8 mouse cellular contexts compared by ENCODE assay signal in the genomic region with DNA sequence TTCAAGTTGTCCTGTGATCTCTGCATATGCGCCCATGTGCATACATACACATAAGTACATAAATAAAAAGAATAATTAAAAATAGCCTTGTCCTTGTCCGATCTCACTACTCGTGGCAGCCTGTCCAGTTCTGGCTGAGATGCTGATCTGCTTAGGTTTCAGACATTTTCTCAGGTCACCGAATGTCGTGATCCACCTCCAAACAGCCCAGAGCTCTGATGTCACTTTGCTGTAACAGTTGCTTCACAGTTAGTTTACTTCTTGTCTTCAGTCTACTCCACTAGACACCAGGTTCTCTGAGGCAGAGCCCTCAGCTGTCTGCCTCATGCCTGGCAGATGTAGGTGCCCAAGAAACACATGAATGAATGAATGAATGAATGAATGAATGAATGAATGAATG. TPM values are rescaled to one million over a fixed set of nuclear protein-coding genes. Genes with fewer than 3 reads are reported as not detected.
DNase-seq lines count a peak whose midpoint lies in the region; ATAC-seq and TF ChIP-seq lines count a peak whose summit lies in the region.

No protein-coding gene starts in this region.

- no peaks in the 10 kb centered on the region for H3K9me3 ChIP-seq in embryonic facial prominence, embryonic 13.5 days
- no peaks in the 10 kb centered on the region for H3K9me3 ChIP-seq in limb, embryonic 12.5 days

- no peak for DNase-seq in layer of hippocampus, adult 2 months (ENCODE audit: low spot score in 2 of 2)
- no peak for DNase-seq in layer of hippocampus, postnatal 14 days (ENCODE audit: low spot score in 2 of 2)
- no peak for DNase-seq in adrenal gland, adult 2 months
- no peak for DNase-seq in frontal cortex, postnatal 14 days (ENCODE audit: low spot score in 2 of 2)
- DNase-seq in adrenal gland, postnatal 25 days: no peak

- peak overlapping the region; percentile 49; the same call in 1 of the 2 replicates for H3K9ac ChIP-seq in embryonic facial prominence, embryonic 13.5 days
- no peak overlapping the region; the same call in 1 of the 2 replicates for H3K9ac ChIP-seq in limb, embryonic 12.5 days (replicated peaks)

- no peaks in the 10 kb centered on the region for H3K27me3 ChIP-seq in embryonic facial prominence, embryonic 13.5 days
- peaks cover 6% of the 10 kb centered on the region; the same call in 1 of the 2 replicates for H3K27me3 ChIP-seq in limb, embryonic 12.5 days

- H3K4me1 ChIP-seq in embryonic facial prominence, embryonic 13.5 days: peaks cover 47% of the 10 kb centered on the region
- H3K4me1 ChIP-seq in limb, embryonic 12.5 days (replicated peaks): peaks cover 44% of the 10 kb centered on the region
- peaks cover 17% of the 10 kb centered on the region for H3K4me1 ChIP-seq in olfactory bulb, adult 2 months (ENCODE audit: control insufficient read depth, insufficient read depth, low read length)

- peak overlapping the region; percentile 48 for H3K4me3 ChIP-seq in layer of hippocampus, adult 2 months
- peak overlapping the region; percentile 27 for H3K4me3 ChIP-seq in embryonic facial prominence, embryonic 13.5 days
- peak overlapping the region; percentile 29 for H3K4me3 ChIP-seq in limb, embryonic 12.5 days (replicated peaks)
- H3K4me3 ChIP-seq in olfactory bulb, adult 2 months (ENCODE audit: insufficient read depth, low read depth, low read length): peak overlapping the region; percentile 18

- no peak for TF ChIP-seq POLR2A in olfactory bulb, adult 2 months (IDR thresholded peaks at IDR 0.05; ENCODE audit: insufficient read depth, low read depth, low read length)

- H3K4me2 ChIP-seq in embryonic facial prominence, embryonic 13.5 days: peak overlapping the region; percentile 60
- peak overlapping the region; percentile 54 for H3K4me2 ChIP-seq in limb, embryonic 12.5 days

- no peak for ATAC-seq in embryonic facial prominence, embryonic 13.5 days (ENCODE audit: insufficient number of reproducible peaks, insufficient read depth, low FRiP score, low TSS enrichment, low read depth)
- ATAC-seq in limb, embryonic 12.5 days (ENCODE audit: insufficient number of reproducible peaks, insufficient read depth, low FRiP score, low TSS enrichment, low read depth): 0 out of 2 replicates have a peak, but pooled peaks have one; percentile 3

- H3K36me3 ChIP-seq in embryonic facial prominence, embryonic 13.5 days: no peaks in the 10 kb centered on the region
- H3K36me3 ChIP-seq in limb, embryonic 12.5 days: no peaks in the 10 kb centered on the region

- H3K27ac ChIP-seq in layer of hippocampus, adult 2 months: peak overlapping the region; percentile 61; the same call in 1 of the 2 replicates
- peak overlapping the region; percentile 87 for H3K27ac ChIP-seq in embryonic facial prominence, embryonic 13.5 days
- peak overlapping the region; percentile 80 for H3K27ac ChIP-seq in limb, embryonic 12.5 days
- 0 out of 2 replicates have a peak overlapping the region, but pooled peaks have one; percentile 1 for H3K27ac ChIP-seq in olfactory bulb, adult 2 months (ENCODE audit: insufficient read depth, low read depth, low read length)

- TF ChIP-seq CTCF in layer of hippocampus, adult 2 months (conservative IDR thresholded peaks at IDR 0.05): no peak
- no peak for TF ChIP-seq CTCF in olfactory bulb, adult 2 months (IDR thresholded peaks at IDR 0.05; ENCODE audit: insufficient read depth, low read depth, low read length)

- WGBS in embryonic facial prominence, embryonic 13.5 days: 66% methylated on average over 5 of the region's 5 CpGs
- WGBS in limb, embryonic 12.5 days: 69% methylated on average over 5 of the region's 5 CpGs
- 53% methylated on average over 5 of the region's 5 CpGs for WGBS in olfactory bulb, adult 2 months

RNA-seq across cellular contexts. Expression of gene Ier5l, which starts 9.6 kb away (rescaled TPM):
- total RNA-seq in layer of hippocampus, adult 2 months (2021): 10 to 100 TPM; 12.2 to 13.1 TPM
- total RNA-seq in layer of hippocampus, postnatal 14 days (2021): 1 to 10 TPM; 8.5 to 9.4 TPM
- 3.5 and 4.0 TPM in 2 replicates for polyA plus RNA-seq in embryonic facial prominence, embryonic 13.5 days (2015; fragmentation: Nextera tagmentation; extraction: Ambion mirVana)
- 3.6 and 4.5 TPM in 2 replicates for polyA plus RNA-seq in limb, embryonic 12.5 days (2016; fragmentation: Nextera tagmentation; extraction: Ambion mirVana)
- not detected in 2 replicates for polyA plus RNA-seq in olfactory bulb, adult 2 months (2012; ENCODE audit: insufficient read depth, insufficient read length, low replicate concordance, missing spikeins)
- total RNA-seq in adrenal gland, adult 2 months (2021): 1 to 10 TPM; 2.4 to 7.8 TPM
- polyA plus RNA-seq in adrenal gland, adult 2 months (2012; rRNA removed): 30.6 and 39.4 TPM in 2 replicates
- 5.9 and 6.3 TPM in 2 replicates for total RNA-seq in adrenal gland, postnatal 25 days (2021)

RNA-seq across cellular contexts. Expression of gene Ptpa, which starts 48.6 kb away (rescaled TPM):
- total RNA-seq in layer of hippocampus, adult 2 months (2021): 100 to 1,000 TPM; 152 to 168 TPM
- 100 to 1,000 TPM; 147 to 150 TPM for total RNA-seq in layer of hippocampus, postnatal 14 days (2021)
- 150 and 163 TPM in 2 replicates for polyA plus RNA-seq in embryonic facial prominence, embryonic 13.5 days (2015; fragmentation: Nextera tagmentation; extraction: Ambion mirVana)
- polyA plus RNA-seq in limb, embryonic 12.5 days (2016; fragmentation: Nextera tagmentation; extraction: Ambion mirVana): 154 and 155 TPM in 2 replicates
- not detected in 2 replicates for polyA plus RNA-seq in olfactory bulb, adult 2 months (2012; ENCODE audit: insufficient read depth, insufficient read length, low replicate concordance, missing spikeins)
- total RNA-seq in adrenal gland, adult 2 months (2021): 100 to 1,000 TPM; 124 to 147 TPM
- polyA plus RNA-seq in adrenal gland, adult 2 months (2012; rRNA removed): 235 and 242 TPM in 2 replicates
- total RNA-seq in adrenal gland, postnatal 25 days (2021): 130 and 145 TPM in 2 replicates

RNA-seq across cellular contexts. Expression of gene Crat, which starts 48.8 kb away (rescaled TPM):
- 10 to 100 TPM; 50.9 to 51.6 TPM for total RNA-seq in layer of hippocampus, adult 2 months (2021)
- total RNA-seq in layer of hippocampus, postnatal 14 days (2021): 10 to 100 TPM; 41.0 to 41.1 TPM
- 22.5 and 25.0 TPM in 2 replicates for polyA plus RNA-seq in embryonic facial prominence, embryonic 13.5 days (2015; fragmentation: Nextera tagmentation; extraction: Ambion mirVana)
- polyA plus RNA-seq in limb, embryonic 12.5 days (2016; fragmentation: Nextera tagmentation; extraction: Ambion mirVana): 24.4 and 27.5 TPM in 2 replicates
- not detected in 2 replicates for polyA plus RNA-seq in olfactory bulb, adult 2 months (2012; ENCODE audit: insufficient read depth, insufficient read length, low replicate concordance, missing spikeins)
- 100 to 1,000 TPM; 216 to 274 TPM for total RNA-seq in adrenal gland, adult 2 months (2021)
- polyA plus RNA-seq in adrenal gland, adult 2 months (2012; rRNA removed): 326 and 448 TPM in 2 replicates
- total RNA-seq in adrenal gland, postnatal 25 days (2021): 130 and 142 TPM in 2 replicates

Comparison
In these comparisons a context has a peak if more than half of its experiments do, and no peak if none do; other contexts are left out.
1. H3K27ac ChIP-seq: peak in every context shown above with its lines; median percentile 87 in embryonic facial prominence, embryonic 13.5 days; 80 in limb, embryonic 12.5 days; 61 in layer of hippocampus, adult 2 months; 1 in olfactory bulb, adult 2 months.